Mouse (Mus musculus): ENCODE results near the gene Sqstm1. TPM values are rescaled to one million over a fixed set of nuclear protein-coding genes. Genes with fewer than 3 reads are reported as not detected.
A peak's percentile ranks its signal among the peaks of the same experiment; 100 is the strongest.

Sqstm1 gene
- total and polyA plus RNA-seq, 2 experiments from 2014 or later = 330 to 413 TPM

GRCm38 (mm10) chr11:50236937-50237835 is 26.6 kb upstream of the Sqstm1 start:
- Histone ChIP-seq H3K4me3 (ENCODE audit: low read depth, low read length) (peak overlapping the region; percentile 59), H3K4me1 (ENCODE audit: insufficient read depth) (peaks cover 9% of the 10 kb centered on the region), H3K9me3 (ENCODE audit: low read length) (no peaks in the 10 kb centered on the region), H3K27me3 (ENCODE audit: insufficient read depth, low read length) (0 out of 2 replicates have a peak, but pooled peaks cover 5% of the 10 kb centered on the region), H3K27ac (ENCODE audit: low read depth, low read length) (no peak overlapping the region), H3K36me3 (ENCODE audit: insufficient read depth) (peaks cover 32% of the 10 kb centered on the region), H3K4me2 (ENCODE audit: low read depth) (peak overlapping the region; percentile 99), H3K9ac (peak overlapping the region; percentile 51)
- ATAC-seq (peak; percentile 25; the same call in 1 of the 2 replicates), DNase-seq (no peak)
- 3% methylated on average over 66 of the region's 66 CpGs for WGBS
- no peak for TF ChIP-seq CTCF (IDR thresholded peaks at IDR 0.05; ENCODE audit: low read depth)

DNA sequence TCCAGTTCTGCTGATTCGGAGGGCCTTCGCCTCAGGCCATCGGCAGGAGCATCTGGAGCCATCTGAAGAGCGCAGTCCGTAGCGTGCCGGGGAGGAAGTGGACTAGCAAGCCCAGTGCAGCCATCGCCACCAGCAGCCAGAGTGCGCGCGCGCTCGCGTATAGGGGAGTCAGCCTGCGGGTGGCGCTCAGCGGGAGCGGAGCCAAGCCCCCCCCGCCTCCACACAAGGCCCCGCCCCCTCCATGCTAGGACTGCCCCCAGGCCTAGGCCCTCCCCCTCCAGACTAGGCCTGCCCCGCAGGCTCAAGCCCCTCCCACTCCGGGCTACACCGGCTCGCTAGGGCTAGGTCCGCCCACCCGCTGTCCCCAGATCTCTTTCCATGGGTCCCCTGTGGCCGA is 25.9 kb upstream of the Sqstm1 start:
- peaks cover 9% of the 10 kb centered on the region for H3K4me1 ChIP-seq (ENCODE audit: insufficient read depth)
- WGBS = under 1% methylated on average over 25 of the region's 27 CpGs

DNA sequence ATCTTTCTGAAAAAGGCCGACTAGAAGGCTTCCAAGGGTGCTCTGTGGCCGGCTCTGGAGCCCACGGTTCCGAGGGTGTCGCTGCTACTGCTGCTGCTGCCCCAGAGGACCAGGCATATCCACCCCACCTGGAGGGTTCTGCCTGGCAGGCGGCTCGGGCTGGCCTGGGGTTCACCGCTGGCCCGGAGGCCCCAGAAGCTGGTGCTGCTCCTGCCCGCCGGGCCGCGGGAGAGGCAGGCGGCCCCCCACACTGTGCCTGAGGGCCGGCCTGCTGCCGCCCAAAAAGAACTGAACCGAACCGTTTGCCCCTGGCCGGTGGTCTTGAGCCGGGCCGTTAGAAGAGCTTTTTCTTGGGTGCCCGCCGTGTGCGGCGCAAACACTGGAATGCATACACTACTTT is 24.0 kb upstream of the Sqstm1 start:
- H3K9ac ChIP-seq = no peak overlapping the region
- no peak overlapping the region for H3K27ac ChIP-seq (ENCODE audit: low read depth, low read length)
- H3K4me3 ChIP-seq (ENCODE audit: low read depth, low read length) = no peak overlapping the region
- H3K4me1 ChIP-seq (ENCODE audit: insufficient read depth) = peaks cover 11% of the 10 kb centered on the region
- no peak for DNase-seq
- TF ChIP-seq CTCF (IDR thresholded peaks at IDR 0.05; ENCODE audit: low read depth) = no peak
- no peaks in the 10 kb centered on the region for H3K9me3 ChIP-seq (ENCODE audit: low read length)
- H3K27me3 ChIP-seq (ENCODE audit: insufficient read depth, low read length) = 0 out of 2 replicates have a peak, but pooled peaks cover 5% of the 10 kb centered on the region
- 96% methylated on average over 25 of the region's 25 CpGs for WGBS
- no peak overlapping the region for H3K4me2 ChIP-seq (ENCODE audit: low read depth)
- H3K36me3 ChIP-seq (ENCODE audit: insufficient read depth) = peaks cover 46% of the 10 kb centered on the region
- ATAC-seq = no peak

More for the DNA sequence above, 25.9 kb upstream of the Sqstm1 start:
- peak overlapping the region; percentile 51 for H3K9ac ChIP-seq
- H3K36me3 ChIP-seq (ENCODE audit: insufficient read depth) = peaks cover 39% of the 10 kb centered on the region
- peak; percentile 81 for ATAC-seq
- H3K4me2 ChIP-seq (ENCODE audit: low read depth) = peak overlapping the region; percentile 99
- peak overlapping the region; percentile 59 for H3K4me3 ChIP-seq (ENCODE audit: low read depth, low read length)
- H3K27ac ChIP-seq (ENCODE audit: low read depth, low read length) = no peak overlapping the region
- no peaks in the 10 kb centered on the region for H3K9me3 ChIP-seq (ENCODE audit: low read length)
- 0 out of 2 replicates have a peak, but pooled peaks cover 5% of the 10 kb centered on the region for H3K27me3 ChIP-seq (ENCODE audit: insufficient read depth, low read length)
- peak; percentile 65 for TF ChIP-seq CTCF (IDR thresholded peaks at IDR 0.05; ENCODE audit: low read depth)
- DNase-seq = peak; percentile 91

DNA sequence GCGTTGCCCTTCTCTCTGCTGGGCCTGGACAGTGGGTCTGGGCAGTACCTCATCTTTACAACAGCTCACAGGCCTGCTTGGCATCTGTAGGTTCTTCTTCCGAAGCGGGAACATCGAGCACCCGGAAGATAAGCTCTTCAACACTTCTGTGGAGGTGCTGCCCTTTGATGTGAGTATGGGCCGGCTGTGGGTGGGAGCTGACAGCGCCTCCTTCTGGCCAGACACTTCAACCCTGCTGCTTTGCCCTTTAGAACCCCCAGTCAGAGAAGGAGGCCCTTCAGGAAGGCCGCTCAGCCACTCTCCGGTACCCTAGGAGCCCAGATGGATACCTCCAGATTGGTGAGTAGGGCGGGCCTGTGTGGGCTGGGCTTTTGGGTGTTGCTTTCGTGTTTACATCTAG is 23.4 kb upstream of the Sqstm1 start:
- WGBS = 90% methylated on average over 11 of the region's 11 CpGs
- no peak for TF ChIP-seq CTCF (IDR thresholded peaks at IDR 0.05; ENCODE audit: low read depth)
- Histone ChIP-seq H3K4me1 (ENCODE audit: insufficient read depth) (peaks cover 11% of the 10 kb centered on the region), H3K9ac (no peak overlapping the region), H3K27ac (ENCODE audit: low read depth, low read length) (no peak overlapping the region), H3K4me2 (ENCODE audit: low read depth) (no peak overlapping the region), H3K9me3 (ENCODE audit: low read length) (no peaks in the 10 kb centered on the region), H3K4me3 (ENCODE audit: low read depth, low read length) (no peak overlapping the region), H3K36me3 (ENCODE audit: insufficient read depth) (peaks cover 46% of the 10 kb centered on the region), H3K27me3 (ENCODE audit: insufficient read depth, low read length) (0 out of 2 replicates have a peak, but pooled peaks cover 5% of the 10 kb centered on the region)
- no peak for DNase-seq
- no peak for ATAC-seq

GRCm38 (mm10) chr11:50233022-50233421 is 22.4 kb upstream of the Sqstm1 start:
- 95% methylated on average over 13 of the region's 13 CpGs for WGBS
- peaks cover 11% of the 10 kb centered on the region for H3K4me1 ChIP-seq (ENCODE audit: insufficient read depth)
- TF ChIP-seq CTCF (IDR thresholded peaks at IDR 0.05; ENCODE audit: low read depth) = no peak
- H3K9me3 ChIP-seq (ENCODE audit: low read length) = no peaks in the 10 kb centered on the region
- no peak overlapping the region for H3K4me3 ChIP-seq (ENCODE audit: low read depth, low read length)
- no peak overlapping the region for H3K9ac ChIP-seq
- H3K27ac ChIP-seq (ENCODE audit: low read depth, low read length) = no peak overlapping the region
- H3K27me3 ChIP-seq (ENCODE audit: insufficient read depth, low read length) = 0 out of 2 replicates have a peak, but pooled peaks cover 5% of the 10 kb centered on the region
- DNase-seq = no peak
- H3K4me2 ChIP-seq (ENCODE audit: low read depth) = no peak overlapping the region
- H3K36me3 ChIP-seq (ENCODE audit: insufficient read depth) = peaks cover 46% of the 10 kb centered on the region
- ATAC-seq = no peak

- 0 out of 2 replicates have a peak, but pooled peaks cover 5% of the 10 kb centered on the region for H3K27me3 ChIP-seq (ENCODE audit: insufficient read depth, low read length)
- peaks cover 46% of the 10 kb centered on the region for H3K36me3 ChIP-seq (ENCODE audit: insufficient read depth)
- no peaks in the 10 kb centered on the region for H3K9me3 ChIP-seq (ENCODE audit: low read length)
- peak; percentile 34; the same call in 1 of the 2 replicates for ATAC-seq
- H3K4me1 ChIP-seq (ENCODE audit: insufficient read depth) = peaks cover 9% of the 10 kb centered on the region
- H3K4me3 ChIP-seq (ENCODE audit: low read depth, low read length) = no peak overlapping the region
- H3K9ac ChIP-seq = no peak overlapping the region
- H3K27ac ChIP-seq (ENCODE audit: low read depth, low read length) = no peak overlapping the region
- H3K4me2 ChIP-seq (ENCODE audit: low read depth) = 0 out of 2 replicates have a peak overlapping the region, but pooled peaks have one; percentile 26
- peak; percentile 69 for TF ChIP-seq CTCF (IDR thresholded peaks at IDR 0.05; ENCODE audit: low read depth)
- peak; percentile 84 for DNase-seq
- 21% methylated on average over 8 of the region's 8 CpGs for WGBS
Measured at GRCm38 (mm10) chr11:50231411-50231810, 20.8 kb upstream of the Sqstm1 start.
